Comparison of ENCODE assay signal across 9 mouse cellular contexts in genomic region chr10:62404901-62405300, GRCm38 (mm10). TPM values are rescaled to one million over a fixed set of nuclear protein-coding genes. Genes with fewer than 3 reads are reported as not detected.
A peak's percentile ranks its signal among the peaks of the same experiment; 100 is the strongest.
DNase-seq lines count a peak whose midpoint lies in the region; ATAC-seq and TF ChIP-seq lines count a peak whose summit lies in the region.
"Had no signal": no experiment of that assay in that cellular context is flagged by ENCODE, and none has a peak within 500 bp of the region (broad histone marks: within the 10 kb centered on the region; RNA-seq: fewer than 3 reads in every experiment).

No protein-coding gene starts in this region.

- no peak for TF ChIP-seq CTCF in C2C12 (IDR thresholded peaks at IDR 0.05; ENCODE audit: control insufficient read depth, insufficient read depth, insufficient read length)

- no peaks in the 10 kb centered on the region for H3K79me2 ChIP-seq in C2C12 (ENCODE audit: control insufficient read depth, insufficient read depth)
- H3K79me2 ChIP-seq in myocyte (ENCODE audit: control insufficient read depth, insufficient read depth): no peaks in the 10 kb centered on the region

- H3K79me3 ChIP-seq in C2C12 (ENCODE audit: low read depth): no peaks in the 10 kb centered on the region

- H3K9ac ChIP-seq in intestine, embryonic 15.5 days: peak overlapping the region; percentile 35; the same call in 1 of the 2 replicates

- DNase-seq in ZHBTc4 (ENCODE audit: low read depth, low spot score): peak; percentile 77
- peak; percentile 61 for DNase-seq in gastrocnemius, postnatal 25 days
- DNase-seq in layer of hippocampus, adult 18-20 months (ENCODE audit: low spot score in 2 of 2): no peak
- DNase-seq in frontal cortex, postnatal 25 days (ENCODE audit: low spot score in 2 of 2): no peak

- ATAC-seq in intestine, embryonic 15.5 days: peak; percentile 67; the same call in 1 of the 2 replicates
- ATAC-seq in granulocyte monocyte progenitor cell, adult 5-6 weeks (replicated peaks; ENCODE audit: poor library complexity, severe bottlenecking): no peak

- TF ChIP-seq POLR2A in myocyte (IDR thresholded peaks at IDR 0.05; ENCODE audit: insufficient read length, low read depth): no peak

- H3ac ChIP-seq in C2C12 (ENCODE audit: control insufficient read depth, insufficient read length, low read depth): peak overlapping the region; percentile 5
- H3ac ChIP-seq in myocyte (ENCODE audit: control insufficient read depth, insufficient read length): no peak overlapping the region

- H3K36me3 ChIP-seq in C2C12 (ENCODE audit: control insufficient read depth, insufficient read depth) (no peaks in the 10 kb centered on the region), myocyte (ENCODE audit: control insufficient read depth, insufficient read depth) (no peaks in the 10 kb centered on the region)
- H3K36me3 ChIP-seq in intestine, embryonic 15.5 days: no peaks in the 10 kb centered on the region

- WGBS in intestine, embryonic 15.5 days: 36% methylated on average over 14 of the region's 14 CpGs

- no peak overlapping the region for H3K27ac ChIP-seq in intestine, embryonic 15.5 days

- H3K4me3 ChIP-seq in C2C12 (ENCODE audit: insufficient read depth, poor library complexity, severe bottlenecking): no peak overlapping the region
- H3K4me3 ChIP-seq in intestine, embryonic 15.5 days (replicated peaks): peak overlapping the region; percentile 19
- H3K4me3 ChIP-seq in myocyte: no peak overlapping the region

- H3K4me2 ChIP-seq in intestine, embryonic 15.5 days (replicated peaks): peak overlapping the region; percentile 57
- peak overlapping the region; percentile 66 for H3K4me2 ChIP-seq in myocyte (ENCODE audit: low read depth)

- H3K27me3 ChIP-seq in C2C12 (ENCODE audit: control insufficient read depth, insufficient read depth, insufficient read length) (peaks cover 45% of the 10 kb centered on the region), myocyte (ENCODE audit: control insufficient read depth, insufficient read depth, insufficient read length) (peaks cover 37% of the 10 kb centered on the region)
- no peaks in the 10 kb centered on the region for H3K27me3 ChIP-seq in intestine, embryonic 15.5 days (replicated peaks)

- no peaks in the 10 kb centered on the region for H3K4me1 ChIP-seq in intestine, embryonic 15.5 days (replicated peaks)

- H3K9me3 ChIP-seq in intestine, embryonic 15.5 days: no peaks in the 10 kb centered on the region

TF ChIP-seq in C2C12, 6 proteins besides CTCF, POLR2A, EP300 and RAD21:
- no peak for TF ChIP-seq CEBPB (IDR thresholded peaks at IDR 0.05; ENCODE audit: low read depth)
- peak; percentile 61 for TF ChIP-seq MYOD1 (IDR thresholded peaks at IDR 0.05; ENCODE audit: control insufficient read depth, insufficient read length, low read depth)

TF ChIP-seq in myocyte, 11 proteins besides CTCF, POLR2A, EP300 and RAD21:
- TF ChIP-seq E2F4 (IDR thresholded peaks at IDR 0.05; ENCODE audit: insufficient read depth): no peak
- peak in 2 of 3 experiments; percentile 62 to 80 for TF ChIP-seq MYOD1 (IDR thresholded peaks at IDR 0.05; ENCODE audit: control insufficient read depth in 1 of 3, insufficient read length in 2 of 3, low read depth in 2 of 3)
- no peak for TF ChIP-seq SRF (IDR thresholded peaks at IDR 0.05; ENCODE audit: control insufficient read depth, insufficient read length, low read depth)
- no peak for TF ChIP-seq TCF12 (IDR thresholded peaks at IDR 0.05; ENCODE audit: insufficient read depth, poor library complexity, severe bottlenecking)
- TF ChIP-seq POLR2AphosphoS2 (IDR thresholded peaks at IDR 0.05; ENCODE audit: insufficient read length, low read depth): no peak
- no peak for TF ChIP-seq MAX (IDR thresholded peaks at IDR 0.05; ENCODE audit: low read depth)
- TF ChIP-seq MYOG (IDR thresholded peaks at IDR 0.05; ENCODE audit: control insufficient read depth in 1 of 3, insufficient read depth in 1 of 3, insufficient read length in 2 of 3, low read depth in 2 of 3): peak in 2 of 3 experiments; percentile 77 to 81
- TF ChIP-seq CEBPB (IDR thresholded peaks at IDR 0.05; ENCODE audit: insufficient read depth, poor library complexity, severe bottlenecking): no peak
- no peak for TF ChIP-seq USF1 (IDR thresholded peaks at IDR 0.05; ENCODE audit: low read depth)
- no peak for TF ChIP-seq TCF3 (IDR thresholded peaks at IDR 0.05; ENCODE audit: insufficient read length, low read depth)
- TF ChIP-seq REST (IDR thresholded peaks at IDR 0.05; ENCODE audit: insufficient read depth, insufficient read length): no peak

RNA-seq across cellular contexts. Expression of gene Hkdc1, which starts 17.4 kb away (rescaled TPM):
- 0.04 TPM for polyA plus RNA-seq in C2C12 (2012; fragmentation: generic; extraction: Trizol)
- under 1 TPM in 1 of 2 experiments, not detected in 1; 0.08 TPM for total RNA-seq in gastrocnemius, postnatal 25 days (2021)
- polyA plus RNA-seq in intestine, embryonic 15.5 days (2015; fragmentation: Nextera tagmentation; extraction: Ambion mirVana): 28.5 and 35.1 TPM in 2 replicates
- 0.02 TPM for polyA plus RNA-seq in myocyte (2012; fragmentation: generic; extraction: Trizol)
- total RNA-seq in layer of hippocampus, adult 18-20 months (2021): 1 to 10 TPM; 2.7 to 4.3 TPM
- not detected in 2 replicates for total RNA-seq in granulocyte monocyte progenitor cell, adult 5-6 weeks (2014; fragmentation: Nextera tagmentation)
- total RNA-seq in granulocyte monocyte progenitor cell, adult 5-6 weeks (2017): not detected in 2 replicates
- total RNA-seq: adrenal gland, postnatal 36 days had no signal

RNA-seq across cellular contexts. Expression of gene Hk1, which starts 25.2 kb away (rescaled TPM):
- polyA plus RNA-seq in C2C12 (2012; fragmentation: generic; extraction: Trizol): 65.7 TPM
- total RNA-seq in gastrocnemius, postnatal 25 days (2021): 1 to 10 TPM; 7.1 to 8.5 TPM
- polyA plus RNA-seq in intestine, embryonic 15.5 days (2015; fragmentation: Nextera tagmentation; extraction: Ambion mirVana): 27.0 and 27.1 TPM in 2 replicates
- 103 TPM for polyA plus RNA-seq in myocyte (2012; fragmentation: generic; extraction: Trizol)
- total RNA-seq in layer of hippocampus, adult 18-20 months (2021): 100 to 1,000 TPM; 311 to 316 TPM
- 46.4 and 67.3 TPM in 2 replicates for total RNA-seq in granulocyte monocyte progenitor cell, adult 5-6 weeks (2014; fragmentation: Nextera tagmentation)
- total RNA-seq in granulocyte monocyte progenitor cell, adult 5-6 weeks (2017): 72.6 and 73.2 TPM in 2 replicates

RNA-seq across cellular contexts. Expression of gene 4930507D05Rik, which starts 44.4 kb away (rescaled TPM):
- 0.21 TPM for polyA plus RNA-seq in C2C12 (2012; fragmentation: generic; extraction: Trizol)
- total RNA-seq in gastrocnemius, postnatal 25 days (2021): not detected
- polyA plus RNA-seq in intestine, embryonic 15.5 days (2015; fragmentation: Nextera tagmentation; extraction: Ambion mirVana): 0.57 and 0.77 TPM in 2 replicates
- 0.20 TPM for polyA plus RNA-seq in myocyte (2012; fragmentation: generic; extraction: Trizol)
- total RNA-seq in layer of hippocampus, adult 18-20 months (2021): 1 to 10 TPM in 1 of 2 experiments, under 1 TPM in 1; 0.94 to 1.1 TPM
- 2.0 and 4.2 TPM in 2 replicates for total RNA-seq in granulocyte monocyte progenitor cell, adult 5-6 weeks (2014; fragmentation: Nextera tagmentation)
- 0.31 and 0.34 TPM in 2 replicates for total RNA-seq in granulocyte monocyte progenitor cell, adult 5-6 weeks (2017)

RNA-seq across cellular contexts. Expression of gene Supv3l1, which starts 44.6 kb away (rescaled TPM):
- polyA plus RNA-seq in C2C12 (2012; fragmentation: generic; extraction: Trizol): 28.7 TPM
- total RNA-seq in gastrocnemius, postnatal 25 days (2021): 10 to 100 TPM; 15.3 to 20.1 TPM
- polyA plus RNA-seq in intestine, embryonic 15.5 days (2015; fragmentation: Nextera tagmentation; extraction: Ambion mirVana): 31.2 and 33.3 TPM in 2 replicates
- 30.6 TPM for polyA plus RNA-seq in myocyte (2012; fragmentation: generic; extraction: Trizol)
- 10 to 100 TPM; 21.6 to 22.3 TPM for total RNA-seq in layer of hippocampus, adult 18-20 months (2021)
- 48.8 and 53.9 TPM in 2 replicates for total RNA-seq in granulocyte monocyte progenitor cell, adult 5-6 weeks (2014; fragmentation: Nextera tagmentation)
- 39.0 and 52.8 TPM in 2 replicates for total RNA-seq in granulocyte monocyte progenitor cell, adult 5-6 weeks (2017)

Comparison
In these comparisons a context has a peak if more than half of its experiments do, and no peak if none do; other contexts are left out.
1. DNase-seq: peak in ZHBTc4 (single experiment) and gastrocnemius, postnatal 25 days (single experiment); none in layer of hippocampus, adult 18-20 months (0 of 2) and frontal cortex, postnatal 25 days (0 of 2).
2. RNA of gene Hk1, which starts 25.2 kb away (total RNA-seq): 311 to 316 TPM in layer of hippocampus, adult 18-20 months and 46.4 to 73.2 TPM in granulocyte monocyte progenitor cell, adult 5-6 weeks; 7.1 to 8.5 TPM in gastrocnemius, postnatal 25 days; every median in the first group is over 4 times any median in the second.